Mouse (Mus musculus): ENCODE data around the gene Clstn3. TPM values are rescaled to one million over a fixed set of nuclear protein-coding genes. Genes with fewer than 3 reads are reported as not detected.
A peak's percentile ranks its signal among the peaks of the same experiment; 100 is the strongest.

Gene Clstn3
- polyA plus RNA-seq, 1 experiment from 2014 or later, result 4.1 TPM

DNA sequence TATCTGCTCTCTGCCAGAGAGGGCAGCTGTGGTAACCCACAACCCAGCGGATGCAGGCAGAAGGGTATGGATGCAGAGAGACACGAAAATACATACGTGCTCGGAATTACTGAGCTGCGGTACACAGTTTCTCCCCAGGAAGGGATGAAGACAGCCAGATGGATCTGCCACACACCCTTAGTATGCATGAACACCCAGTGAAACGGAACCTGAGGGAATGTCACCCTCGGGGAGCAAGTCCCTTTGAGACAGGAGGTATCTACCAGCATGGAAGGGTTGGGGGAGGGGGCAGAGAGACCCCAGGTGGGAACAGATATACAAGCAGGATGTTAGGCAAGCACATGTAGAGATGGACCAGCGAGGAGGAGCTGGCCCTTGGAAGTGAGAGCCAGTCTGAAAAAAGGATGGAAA lies 708 bp downstream of the Clstn3 start:
- Histone ChIP-seq H3K9me3 (replicated peaks) (no peaks in the 10 kb centered on the region), H3K9ac (peak overlapping the region; percentile 57)

GRCm38 (mm10) chr6:124459388-124459787 lies 5.2 kb downstream of the Clstn3 start:
- H3K4me3 ChIP-seq, result no peak overlapping the region
- no peaks in the 10 kb centered on the region for H3K9me3 ChIP-seq (replicated peaks)
- peaks cover 23% of the 10 kb centered on the region; the same call in 1 of the 2 replicates for H3K27me3 ChIP-seq (replicated peaks)
- H3K4me2 ChIP-seq, result no peak overlapping the region
- H3K4me1 ChIP-seq, result peaks cover 19% of the 10 kb centered on the region
- H3K27ac ChIP-seq, result no peak overlapping the region
- no peaks in the 10 kb centered on the region for H3K36me3 ChIP-seq
- no peak for ATAC-seq
- WGBS (ENCODE audit: insufficient replicate concordance), result 31% methylated on average over 4 of the region's 4 CpGs
- no peak overlapping the region for H3K9ac ChIP-seq

More for the DNA sequence above, 708 bp downstream of the Clstn3 start:
- peak overlapping the region; percentile 73 for H3K4me2 ChIP-seq
- no peak for ATAC-seq
- no peak overlapping the region for H3K27ac ChIP-seq
- H3K36me3 ChIP-seq, result no peaks in the 10 kb centered on the region
- H3K4me3 ChIP-seq, result peak overlapping the region; percentile 53
- WGBS (ENCODE audit: insufficient replicate concordance), result 12% methylated on average over 8 of the region's 8 CpGs
- peaks cover 24% of the 10 kb centered on the region; the same call in 1 of the 2 replicates for H3K27me3 ChIP-seq (replicated peaks)
- H3K4me1 ChIP-seq, result peaks cover 27% of the 10 kb centered on the region

DNA sequence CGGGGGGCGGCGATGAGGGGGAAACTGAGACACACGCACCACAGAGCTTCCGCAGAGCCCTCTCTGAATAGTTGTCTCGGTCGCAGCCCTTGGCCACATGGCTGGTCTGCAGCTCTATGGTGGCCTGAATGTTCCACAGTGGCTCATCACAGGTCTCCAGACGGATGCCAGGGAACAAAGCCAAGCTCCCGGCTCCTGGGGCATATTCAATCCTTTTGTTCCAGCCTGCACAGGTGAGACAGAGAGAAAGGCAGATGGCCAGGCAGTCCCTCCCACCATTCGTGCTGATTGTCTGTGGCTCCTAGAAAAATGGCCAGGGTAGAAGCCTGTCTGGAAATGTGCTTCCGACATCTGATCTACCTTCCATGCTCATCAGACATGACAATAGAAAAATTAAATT lies 6.1 kb downstream of the Clstn3 start:
- WGBS (ENCODE audit: insufficient replicate concordance), result 75% methylated on average over 11 of the region's 11 CpGs
- H3K36me3 ChIP-seq, result no peaks in the 10 kb centered on the region
- H3K4me2 ChIP-seq, result no peak overlapping the region
- no peak for ATAC-seq
- no peaks in the 10 kb centered on the region for H3K9me3 ChIP-seq (replicated peaks)
- H3K27me3 ChIP-seq (replicated peaks), result peaks cover 14% of the 10 kb centered on the region; the same call in 1 of the 2 replicates
- H3K9ac ChIP-seq, result no peak overlapping the region
- peaks cover 10% of the 10 kb centered on the region for H3K4me1 ChIP-seq
- no peak overlapping the region for H3K27ac ChIP-seq
- H3K4me3 ChIP-seq, result no peak overlapping the region

DNA sequence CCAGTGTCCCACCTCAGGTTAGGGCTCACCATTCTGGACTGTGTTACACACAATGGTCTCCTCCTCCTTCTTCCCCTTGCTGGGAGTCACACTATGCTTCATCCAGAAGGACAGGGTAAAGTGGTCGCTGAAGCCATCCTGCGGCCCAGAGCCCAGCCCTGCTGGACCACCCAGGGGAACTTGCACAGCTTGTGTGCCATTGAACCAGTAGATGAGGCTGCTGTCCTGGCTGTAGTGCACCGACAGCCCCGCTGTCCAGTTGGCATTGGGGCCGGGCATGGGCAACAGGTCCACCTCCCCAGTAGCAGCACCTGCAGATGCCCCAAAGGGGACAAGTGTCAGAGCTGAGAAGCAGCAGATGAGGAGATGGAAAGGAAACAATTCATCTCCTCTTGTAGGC lies 6.8 kb downstream of the Clstn3 start:
- H3K9ac ChIP-seq, result no peak overlapping the region
- H3K9me3 ChIP-seq (replicated peaks), result no peaks in the 10 kb centered on the region
- no peaks in the 10 kb centered on the region for H3K36me3 ChIP-seq
- no peak for ATAC-seq
- peaks cover 12% of the 10 kb centered on the region for H3K4me1 ChIP-seq
- H3K4me3 ChIP-seq, result no peak overlapping the region
- peaks cover 7% of the 10 kb centered on the region; the same call in 1 of the 2 replicates for H3K27me3 ChIP-seq (replicated peaks)
- WGBS (ENCODE audit: insufficient replicate concordance), result 79% methylated on average over 5 of the region's 5 CpGs
- H3K4me2 ChIP-seq, result no peak overlapping the region
- H3K27ac ChIP-seq, result no peak overlapping the region

- Histone ChIP-seq H3K4me1 (peaks cover 28% of the 10 kb centered on the region), H3K9ac (no peak overlapping the region), H3K27me3 (replicated peaks) (no peaks in the 10 kb centered on the region), H3K4me3 (no peak overlapping the region), H3K27ac (no peak overlapping the region), H3K4me2 (no peak overlapping the region), H3K36me3 (no peaks in the 10 kb centered on the region), H3K9me3 (replicated peaks) (no peaks in the 10 kb centered on the region)
- ATAC-seq, result no peak
- WGBS (ENCODE audit: insufficient replicate concordance), result 72% methylated on average over 5 of the region's 5 CpGs
Measured at GRCm38 (mm10) chr6:124456243-124456642, 8.4 kb downstream of the Clstn3 start.

DNA sequence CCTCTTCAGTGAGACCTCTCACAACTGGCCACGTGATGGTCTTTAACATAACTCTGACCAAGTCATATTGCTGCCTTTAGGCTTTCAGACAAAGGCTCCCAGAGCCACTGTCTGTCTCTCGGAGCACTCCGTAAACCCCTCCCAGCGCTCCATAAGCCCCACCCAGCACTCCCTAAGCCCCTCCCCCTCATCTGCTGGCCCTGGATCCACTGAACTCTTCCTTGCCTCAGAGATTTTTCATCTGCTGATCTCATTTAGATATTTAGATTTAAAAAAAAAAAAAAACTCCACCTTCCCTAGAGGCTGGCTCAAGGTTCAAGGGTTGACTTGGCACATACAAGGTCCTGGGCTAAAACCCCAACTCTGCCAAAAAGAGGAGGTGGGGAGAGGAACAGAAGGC lies 10.8 kb downstream of the Clstn3 start:
- no peaks in the 10 kb centered on the region for H3K36me3 ChIP-seq
- no peak overlapping the region for H3K4me3 ChIP-seq
- H3K27me3 ChIP-seq (replicated peaks), result no peaks in the 10 kb centered on the region
- WGBS (ENCODE audit: insufficient replicate concordance), result 53% methylated on average over 4 of the region's 4 CpGs
- peak; percentile 20; the same call in 1 of the 2 replicates for ATAC-seq
- no peak overlapping the region for H3K9ac ChIP-seq
- H3K27ac ChIP-seq, result no peak overlapping the region
- no peak overlapping the region for H3K4me2 ChIP-seq
- no peaks in the 10 kb centered on the region for H3K9me3 ChIP-seq (replicated peaks)
- peaks cover 39% of the 10 kb centered on the region for H3K4me1 ChIP-seq

- peak; percentile 78 for ATAC-seq
- WGBS (ENCODE audit: insufficient replicate concordance), result 44% methylated on average over 3 of the region's 3 CpGs
Measured at GRCm38 (mm10) chr6:124451995-124452394, 12.6 kb downstream of the Clstn3 start.

DNA sequence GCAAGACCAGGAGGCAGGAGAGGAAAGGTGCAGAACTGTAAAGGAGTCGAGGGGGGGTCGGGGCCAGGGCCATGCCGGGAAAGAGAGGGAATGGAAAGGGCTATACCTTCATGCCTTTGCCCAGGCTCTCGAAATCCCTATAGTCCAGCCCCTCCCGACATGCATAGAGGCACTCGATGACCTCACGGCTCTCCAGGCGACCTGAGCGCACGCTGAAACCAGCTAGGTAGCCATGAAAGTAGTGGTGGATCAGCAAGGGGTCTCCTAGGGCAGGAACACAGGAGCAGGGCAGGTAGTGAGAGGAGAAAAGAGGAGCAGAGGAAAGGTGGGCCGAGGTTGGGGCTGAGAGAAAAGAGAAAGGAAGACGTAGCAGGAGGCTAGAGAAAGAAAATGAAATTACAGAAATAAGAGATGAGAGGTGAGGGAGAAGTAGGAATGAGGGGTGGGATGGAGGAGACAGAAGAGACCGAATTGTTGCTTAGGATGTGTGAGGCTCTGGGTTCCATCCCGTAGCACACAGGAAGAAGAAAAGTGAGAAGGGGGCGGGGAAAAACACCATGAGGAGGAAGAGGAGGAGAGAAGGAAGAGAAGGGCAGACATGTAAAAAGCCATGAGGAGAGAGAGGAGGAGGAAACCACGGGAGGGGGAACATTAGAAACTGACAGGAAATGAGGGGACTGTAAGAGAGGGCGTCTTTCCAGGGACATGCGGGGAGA lies 14.8 kb downstream of the Clstn3 start:
- Histone ChIP-seq H3K4me2 (peak overlapping the region; percentile 23; the same call in 1 of the 2 replicates), H3K27me3 (replicated peaks) (no peaks in the 10 kb centered on the region), H3K27ac (no peak overlapping the region), H3K4me3 (no peak overlapping the region), H3K36me3 (no peaks in the 10 kb centered on the region), H3K4me1 (peaks cover 39% of the 10 kb centered on the region), H3K9me3 (replicated peaks) (no peaks in the 10 kb centered on the region), H3K9ac (no peak overlapping the region)
- ATAC-seq, result no peak
- 67% methylated on average over 18 of the region's 18 CpGs for WGBS (ENCODE audit: insufficient replicate concordance)

More at GRCm38 (mm10) chr6:124451995-124452394, 12.6 kb downstream of the Clstn3 start:
- 0 out of 2 replicates have a peak overlapping the region, but pooled peaks have one; percentile 31 for H3K9ac ChIP-seq
- no peaks in the 10 kb centered on the region for H3K36me3 ChIP-seq
- H3K27ac ChIP-seq, result 0 out of 2 replicates have a peak overlapping the region, but pooled peaks have one; percentile 29
- no peaks in the 10 kb centered on the region for H3K27me3 ChIP-seq (replicated peaks)
- peak overlapping the region; percentile 36 for H3K4me2 ChIP-seq
- H3K4me1 ChIP-seq, result peaks cover 39% of the 10 kb centered on the region
- no peaks in the 10 kb centered on the region for H3K9me3 ChIP-seq (replicated peaks)
- H3K4me3 ChIP-seq, result no peak overlapping the region

GRCm38 (mm10) chr6:124448959-124449667 lies 15.5 kb downstream of the Clstn3 start:
- Histone ChIP-seq H3K27me3 (replicated peaks) (no peaks in the 10 kb centered on the region), H3K36me3 (no peaks in the 10 kb centered on the region), H3K4me1 (peaks cover 39% of the 10 kb centered on the region), H3K4me3 (no peak overlapping the region), H3K9me3 (replicated peaks) (no peaks in the 10 kb centered on the region), H3K27ac (no peak overlapping the region), H3K9ac (no peak overlapping the region), H3K4me2 (peak overlapping the region; percentile 23; the same call in 1 of the 2 replicates)
- 72% methylated on average over 16 of the region's 16 CpGs for WGBS (ENCODE audit: insufficient replicate concordance)
- no peak for ATAC-seq

DNA sequence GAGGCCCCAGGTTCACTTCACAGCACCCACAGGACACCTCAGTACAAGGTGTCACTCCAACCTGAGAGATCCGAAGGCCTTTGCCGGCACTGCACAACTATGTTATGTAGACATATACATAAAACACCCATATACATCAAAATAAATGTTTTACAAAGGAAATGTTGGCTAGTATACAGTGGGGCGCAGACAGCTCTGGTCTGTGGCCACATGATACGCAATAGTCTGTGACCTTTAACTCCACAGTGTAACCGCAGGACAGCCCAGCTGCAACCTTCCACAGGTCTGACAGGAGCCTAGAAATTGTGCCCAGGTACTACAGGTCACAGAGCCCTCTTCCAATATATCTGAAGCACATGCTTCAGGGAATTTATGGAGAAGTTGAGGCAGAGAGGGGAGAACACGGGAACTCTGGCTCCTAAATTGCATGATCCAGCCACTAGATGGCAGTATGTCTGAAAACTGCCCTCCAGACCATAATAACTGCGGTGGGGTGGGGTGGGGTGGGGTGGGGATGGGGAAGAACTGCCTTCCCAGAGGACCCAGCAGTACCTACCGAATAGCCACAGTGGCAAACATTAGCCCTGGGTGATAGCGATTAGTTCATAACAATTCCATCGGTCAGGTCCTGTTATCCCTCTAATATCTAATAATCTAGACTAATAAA lies 16.3 kb downstream of the Clstn3 start:
- whole genome bisulfite sequencing (ENCODE audit: insufficient replicate concordance), result 63% methylated on average over 10 of the region's 10 CpGs
- H3K4me2 ChIP-seq, result no peak overlapping the region

DNA sequence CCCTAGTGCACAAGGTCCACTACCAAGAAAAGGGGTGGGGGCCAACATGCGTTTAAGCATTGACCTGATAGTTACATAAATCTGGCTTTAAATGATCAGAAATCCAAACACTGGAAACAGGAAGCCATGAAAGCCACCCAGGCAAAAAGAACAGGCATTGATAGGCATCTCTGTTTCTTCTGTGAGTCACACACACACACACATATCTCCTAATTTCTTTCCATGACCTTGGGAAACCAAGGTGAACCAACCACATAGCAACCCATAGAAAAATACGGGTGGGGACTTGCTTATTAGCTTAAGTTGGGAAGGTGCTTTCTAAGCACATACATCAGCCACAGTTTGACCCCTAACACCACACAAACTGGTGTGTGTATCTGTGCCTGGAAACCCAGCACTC lies 17.2 kb downstream of the Clstn3 start:
- Histone ChIP-seq H3K36me3 (no peaks in the 10 kb centered on the region), H3K27me3 (replicated peaks) (no peaks in the 10 kb centered on the region), H3K9me3 (replicated peaks) (no peaks in the 10 kb centered on the region), H3K4me2 (no peak overlapping the region), H3K4me3 (no peak overlapping the region), H3K27ac (no peak overlapping the region), H3K4me1 (peaks cover 32% of the 10 kb centered on the region), H3K9ac (no peak overlapping the region)
- no peak for ATAC-seq
- 75% methylated on average over 2 of the region's 2 CpGs for WGBS (ENCODE audit: insufficient replicate concordance)

More for the DNA sequence above, 16.3 kb downstream of the Clstn3 start:
- Histone ChIP-seq H3K9ac (no peak overlapping the region), H3K27ac (no peak overlapping the region), H3K36me3 (no peaks in the 10 kb centered on the region), H3K4me3 (no peak overlapping the region), H3K9me3 (replicated peaks) (no peaks in the 10 kb centered on the region), H3K27me3 (replicated peaks) (no peaks in the 10 kb centered on the region), H3K4me1 (peaks cover 39% of the 10 kb centered on the region)
- ATAC-seq, result no peak

DNA sequence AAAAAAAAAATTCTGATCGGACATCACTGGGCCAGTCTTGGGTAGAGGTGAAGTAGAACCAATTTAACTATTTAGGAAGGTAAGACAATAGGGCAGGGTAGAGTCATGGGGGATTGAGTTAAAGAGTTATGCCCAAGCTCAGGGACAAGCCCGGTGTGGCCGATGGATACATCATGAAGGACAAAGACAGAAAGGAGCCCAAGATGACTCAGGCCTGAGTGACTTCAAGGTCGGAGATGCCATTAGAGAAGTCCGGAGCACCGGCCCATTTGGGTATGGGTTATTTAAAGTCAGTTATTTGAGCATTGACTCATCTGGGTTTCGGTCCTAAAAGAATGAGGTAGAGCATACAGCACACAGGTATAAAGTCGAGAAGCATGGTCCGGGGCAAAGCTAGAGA lies 18.1 kb downstream of the Clstn3 start:
- Histone ChIP-seq H3K9me3 (replicated peaks) (no peaks in the 10 kb centered on the region), H3K36me3 (no peaks in the 10 kb centered on the region), H3K27me3 (replicated peaks) (no peaks in the 10 kb centered on the region), H3K9ac (no peak overlapping the region), H3K4me1 (peaks cover 23% of the 10 kb centered on the region), H3K27ac (no peak overlapping the region), H3K4me3 (no peak overlapping the region), H3K4me2 (no peak overlapping the region)
- ATAC-seq, result no peak
- 86% methylated on average over 9 of the region's 9 CpGs for WGBS (ENCODE audit: insufficient replicate concordance)
